Mouse (Mus musculus): ENCODE results near the gene Homer1. TPM values are rescaled to one million over a fixed set of nuclear protein-coding genes. Genes with fewer than 3 reads are reported as not detected.

Homer1 gene
- polyA plus RNA-seq, 1 experiment = 4.8 TPM

- H3K27me3 ChIP-seq (ENCODE audit: control insufficient read depth, insufficient read depth, insufficient read length) = no peaks in the 10 kb centered on the region
- H3ac ChIP-seq (ENCODE audit: control insufficient read depth, insufficient read length, low read depth) = no peak overlapping the region
- peaks cover 23% of the 10 kb centered on the region for H3K79me2 ChIP-seq (ENCODE audit: control insufficient read depth, insufficient read depth)
- no peak overlapping the region for H3K4me3 ChIP-seq (ENCODE audit: insufficient read depth, poor library complexity, severe bottlenecking)
- no peak for TF ChIP-seq MYOD1 (IDR thresholded peaks at IDR 0.05; ENCODE audit: control insufficient read depth, insufficient read length, low read depth)
- H3K79me3 ChIP-seq (ENCODE audit: low read depth) = peaks cover 5% of the 10 kb centered on the region
- no peaks in the 10 kb centered on the region for H3K36me3 ChIP-seq (ENCODE audit: control insufficient read depth, insufficient read depth)
These were observed 14.9 kb downstream of the Homer1 start for GRCm38 (mm10) chr13:93314322-93314721.

GRCm38 (mm10) chr13:93320089-93320488 lies 20.7 kb downstream of the Homer1 start:
- TF ChIP-seq MYOD1 (IDR thresholded peaks at IDR 0.05; ENCODE audit: control insufficient read depth, insufficient read length, low read depth) (no peak), CEBPB (IDR thresholded peaks at IDR 0.05; ENCODE audit: low read depth) (no peak), FOSL1 (IDR thresholded peaks at IDR 0.05; ENCODE audit: insufficient read depth, low read length, poor library complexity, severe bottlenecking) (no peak), MAX (IDR thresholded peaks at IDR 0.05) (no peak), USF1 (IDR thresholded peaks at IDR 0.05; ENCODE audit: low read depth) (no peak), CTCF (IDR thresholded peaks at IDR 0.05; ENCODE audit: control insufficient read depth, insufficient read depth, insufficient read length) (no peak), MYOG (IDR thresholded peaks at IDR 0.05; ENCODE audit: control insufficient read depth, extremely low read depth, insufficient read length) (no peak)
- peaks cover 5% of the 10 kb centered on the region for H3K79me2 ChIP-seq (ENCODE audit: control insufficient read depth, insufficient read depth)
- no peaks in the 10 kb centered on the region for H3K27me3 ChIP-seq (ENCODE audit: control insufficient read depth, insufficient read depth, insufficient read length)
- no peak overlapping the region for H3K4me3 ChIP-seq (ENCODE audit: insufficient read depth, poor library complexity, severe bottlenecking)
- no peak overlapping the region for H3ac ChIP-seq (ENCODE audit: control insufficient read depth, insufficient read length, low read depth)
- no peaks in the 10 kb centered on the region for H3K36me3 ChIP-seq (ENCODE audit: control insufficient read depth, insufficient read depth)
- peaks cover 2% of the 10 kb centered on the region for H3K79me3 ChIP-seq (ENCODE audit: low read depth)

- no peak for TF ChIP-seq FOSL1 (IDR thresholded peaks at IDR 0.05; ENCODE audit: insufficient read depth, low read length, poor library complexity, severe bottlenecking)
- no peak for TF ChIP-seq MAX (IDR thresholded peaks at IDR 0.05)
- no peak for TF ChIP-seq CTCF (IDR thresholded peaks at IDR 0.05; ENCODE audit: control insufficient read depth, insufficient read depth, insufficient read length)
- Histone ChIP-seq H3K4me3 (ENCODE audit: insufficient read depth, poor library complexity, severe bottlenecking) (no peak overlapping the region), H3ac (ENCODE audit: control insufficient read depth, insufficient read length, low read depth) (no peak overlapping the region), H3K79me3 (ENCODE audit: low read depth) (peaks cover 2% of the 10 kb centered on the region), H3K79me2 (ENCODE audit: control insufficient read depth, insufficient read depth) (no peaks in the 10 kb centered on the region), H3K27me3 (ENCODE audit: control insufficient read depth, insufficient read depth, insufficient read length) (no peaks in the 10 kb centered on the region), H3K36me3 (ENCODE audit: control insufficient read depth, insufficient read depth) (no peaks in the 10 kb centered on the region)
These were observed 26.9 kb downstream of the Homer1 start for GRCm38 (mm10) chr13:93326326-93326725.

GRCm38 (mm10) chr13:93331721-93332120 lies 32.3 kb downstream of the Homer1 start:
- H3K27me3 ChIP-seq (ENCODE audit: control insufficient read depth, insufficient read depth, insufficient read length) = no peaks in the 10 kb centered on the region
- no peaks in the 10 kb centered on the region for H3K36me3 ChIP-seq (ENCODE audit: control insufficient read depth, insufficient read depth)
- peaks cover 7% of the 10 kb centered on the region for H3K79me2 ChIP-seq (ENCODE audit: control insufficient read depth, insufficient read depth)
- H3ac ChIP-seq (ENCODE audit: control insufficient read depth, insufficient read length, low read depth) = no peak overlapping the region
- peaks cover 2% of the 10 kb centered on the region for H3K79me3 ChIP-seq (ENCODE audit: low read depth)
- no peak overlapping the region for H3K4me3 ChIP-seq (ENCODE audit: insufficient read depth, poor library complexity, severe bottlenecking)
- TF ChIP-seq MAX (IDR thresholded peaks at IDR 0.05) = no peak
- no peak for TF ChIP-seq USF1 (IDR thresholded peaks at IDR 0.05; ENCODE audit: low read depth)
- no peak for TF ChIP-seq MYOD1 (IDR thresholded peaks at IDR 0.05; ENCODE audit: control insufficient read depth, insufficient read length, low read depth)
- no peak for TF ChIP-seq MYOG (IDR thresholded peaks at IDR 0.05; ENCODE audit: control insufficient read depth, extremely low read depth, insufficient read length)
- no peak for TF ChIP-seq CEBPB (IDR thresholded peaks at IDR 0.05; ENCODE audit: low read depth)
- TF ChIP-seq CTCF (IDR thresholded peaks at IDR 0.05; ENCODE audit: control insufficient read depth, insufficient read depth, insufficient read length) = no peak
- no peak for TF ChIP-seq FOSL1 (IDR thresholded peaks at IDR 0.05; ENCODE audit: insufficient read depth, low read length, poor library complexity, severe bottlenecking)

GRCm38 (mm10) chr13:93332491-93332890 lies 33.1 kb downstream of the Homer1 start:
- Histone ChIP-seq H3K27me3 (ENCODE audit: control insufficient read depth, insufficient read depth, insufficient read length) (no peaks in the 10 kb centered on the region), H3ac (ENCODE audit: control insufficient read depth, insufficient read length, low read depth) (no peak overlapping the region), H3K4me3 (ENCODE audit: insufficient read depth, poor library complexity, severe bottlenecking) (no peak overlapping the region), H3K79me2 (ENCODE audit: control insufficient read depth, insufficient read depth) (peaks cover 7% of the 10 kb centered on the region), H3K36me3 (ENCODE audit: control insufficient read depth, insufficient read depth) (no peaks in the 10 kb centered on the region), H3K79me3 (ENCODE audit: low read depth) (peaks cover 2% of the 10 kb centered on the region)
- TF ChIP-seq MYOG (IDR thresholded peaks at IDR 0.05; ENCODE audit: control insufficient read depth, extremely low read depth, insufficient read length) = no peak
- no peak for TF ChIP-seq FOSL1 (IDR thresholded peaks at IDR 0.05; ENCODE audit: insufficient read depth, low read length, poor library complexity, severe bottlenecking)
- TF ChIP-seq CEBPB (IDR thresholded peaks at IDR 0.05; ENCODE audit: low read depth) = no peak
- no peak for TF ChIP-seq MAX (IDR thresholded peaks at IDR 0.05)
- no peak for TF ChIP-seq USF1 (IDR thresholded peaks at IDR 0.05; ENCODE audit: low read depth)
- no peak for TF ChIP-seq MYOD1 (IDR thresholded peaks at IDR 0.05; ENCODE audit: control insufficient read depth, insufficient read length, low read depth)
- TF ChIP-seq CTCF (IDR thresholded peaks at IDR 0.05; ENCODE audit: control insufficient read depth, insufficient read depth, insufficient read length) = no peak

- Histone ChIP-seq H3K36me3 (ENCODE audit: control insufficient read depth, insufficient read depth) (no peaks in the 10 kb centered on the region), H3ac (ENCODE audit: control insufficient read depth, insufficient read length, low read depth) (no peak overlapping the region), H3K79me3 (ENCODE audit: low read depth) (peaks cover 2% of the 10 kb centered on the region), H3K4me3 (ENCODE audit: insufficient read depth, poor library complexity, severe bottlenecking) (no peak overlapping the region), H3K79me2 (ENCODE audit: control insufficient read depth, insufficient read depth) (peaks cover 7% of the 10 kb centered on the region), H3K27me3 (ENCODE audit: control insufficient read depth, insufficient read depth, insufficient read length) (no peaks in the 10 kb centered on the region)
- no peak for TF ChIP-seq MYOD1 (IDR thresholded peaks at IDR 0.05; ENCODE audit: control insufficient read depth, insufficient read length, low read depth)
- no peak for TF ChIP-seq FOSL1 (IDR thresholded peaks at IDR 0.05; ENCODE audit: insufficient read depth, low read length, poor library complexity, severe bottlenecking)
- no peak for TF ChIP-seq CTCF (IDR thresholded peaks at IDR 0.05; ENCODE audit: control insufficient read depth, insufficient read depth, insufficient read length)
- TF ChIP-seq MAX (IDR thresholded peaks at IDR 0.05) = no peak
- no peak for TF ChIP-seq USF1 (IDR thresholded peaks at IDR 0.05; ENCODE audit: low read depth)
- no peak for TF ChIP-seq CEBPB (IDR thresholded peaks at IDR 0.05; ENCODE audit: low read depth)
- no peak for TF ChIP-seq MYOG (IDR thresholded peaks at IDR 0.05; ENCODE audit: control insufficient read depth, extremely low read depth, insufficient read length)
These were observed 35.9 kb downstream of the Homer1 start for GRCm38 (mm10) chr13:93335337-93335736.
